Mouse (Mus musculus) forebrain, embryonic 14.5 days (tissue): ENCODE data around the gene Sept1. TPM values are rescaled to one million over a fixed set of nuclear protein-coding genes. Genes with fewer than 3 reads are reported as not detected.

Experiments
- ATAC-seq: fragments of 200-750 bp; cut with Nextera tagmentation; 2 replicates; pipeline ENCODE4 v1.8.0; 2017; ENCODE audit warnings: mild to moderate bottlenecking, moderate library complexity
- DNase-seq: peaks from one replicate; pipeline ENCODE4 v3.0.0-alpha.2; 2015; ENCODE audit warnings: low spot score
- H3K27ac ChIP-seq: fragments of 300-500 bp; sonication (generic); 2 replicates; pipeline ENCODE4 v1.5.1; 2014; ENCODE audit warnings: low read depth, mild to moderate bottlenecking, control low read depth, low read length, moderate library complexity
- H3K27me3 ChIP-seq: fragments of 300-500 bp; sonication (generic); replicated peaks from 2 replicates; pipeline ENCODE4 v1.6.1; 2014; ENCODE audit warnings: low read length, control low read depth, mixed read lengths; ENCODE audit not compliant: control insufficient read depth, insufficient read depth
- H3K36me3 ChIP-seq: fragments of 300-500 bp; sonication (generic); 2 replicates; pipeline ENCODE4 v1.6.1; 2014; ENCODE audit warnings: low read length, control low read depth; ENCODE audit not compliant: control insufficient read depth, insufficient read depth
- H3K4me1 ChIP-seq: fragments of 300-500 bp; sonication (generic); 2 replicates; pipeline ENCODE4 v1.6.1; 2014; ENCODE audit warnings: antibody characterized with exemption, low read length, control low read depth; ENCODE audit not compliant: control insufficient read depth, insufficient read depth
- H3K4me2 ChIP-seq: fragments of 300-500 bp; sonication (generic); 2 replicates; pipeline ENCODE4 v1.6.1; 2014; ENCODE audit warnings: mild to moderate bottlenecking, control low read depth, low read length
- H3K4me3 ChIP-seq: fragments of 300-500 bp; sonication (generic); 2 replicates; pipeline ENCODE4 v1.5.1; 2014; ENCODE audit warnings: low read depth, low read length, control low read depth
- H3K9ac ChIP-seq: fragments of 300-500 bp; sonication (generic); 2 replicates; pipeline ENCODE4 v1.6.1; 2014; ENCODE audit warnings: mild to moderate bottlenecking, low read length, control low read depth, moderate library complexity
- H3K9me3 ChIP-seq: fragments of 300-500 bp; sonication (generic); replicated peaks from 2 replicates; pipeline ENCODE4 v1.6.1; 2016; ENCODE audit warnings: low read length, control low read depth, mixed read lengths; ENCODE audit not compliant: control insufficient read depth
- WGBS: fragments of 180-500 bp; shearing (Covaris S2); extraction: QIAGEN DNeasy Blood & Tissue Kit; methylation state at CpG from one replicate; pipeline ENCODE4 v1.1.7; 2014; 5-methylcytosine and 5-hydroxymethylcytosine counted together
- polyA plus RNA-seq: library from polyadenylated mRNA; unstranded; fragments of >200 nt; fragmentation: Nextera tagmentation; extraction: Ambion mirVana; gene quantifications from 2 replicates; pipeline ENCODE4 v1.2.1, GENCODE M21; 2014

Sept1 gene
- polyA plus RNA-seq, 1 experiment from 2014 or later = 11.3 TPM

DNA sequence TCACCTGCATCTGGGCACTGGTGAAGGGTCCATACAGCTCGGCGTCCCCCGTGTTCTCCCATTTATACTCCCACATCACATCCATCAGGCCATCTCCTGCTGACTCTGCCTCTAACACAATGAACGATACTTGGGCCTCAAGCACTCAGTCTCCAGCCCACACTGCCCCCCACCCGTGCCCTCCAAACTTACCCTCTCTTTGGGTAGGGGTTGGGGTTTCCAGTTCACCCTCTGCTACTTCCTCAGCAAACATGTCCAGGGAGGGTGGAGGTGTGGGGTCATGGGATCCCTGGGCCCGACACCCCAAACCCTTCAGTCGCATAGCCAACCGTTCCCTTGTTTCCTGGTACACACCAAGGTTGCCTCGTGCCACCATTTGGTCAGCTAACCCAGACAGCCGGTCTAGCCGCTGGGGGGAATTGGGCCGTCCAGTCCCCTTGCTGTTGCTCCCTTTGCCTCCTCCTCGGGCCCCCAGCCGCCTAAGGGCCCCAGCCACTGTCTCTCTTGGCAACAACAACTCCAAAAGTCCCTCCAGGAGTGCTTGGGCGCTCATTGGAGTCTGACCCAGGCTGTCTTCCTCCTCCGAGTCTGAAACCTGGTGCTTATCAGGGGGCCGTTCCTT, 38.8 kb downstream of the Sept1 start:
- H3K27ac ChIP-seq = no peak overlapping the region
- peak overlapping the region; percentile 92; the same call in 1 of the 2 replicates for H3K4me2 ChIP-seq
- 93% methylated on average over 17 of the region's 17 CpGs for WGBS
- H3K36me3 ChIP-seq = peaks cover 62% of the 10 kb centered on the region
- DNase-seq (no peak), ATAC-seq (no peak)
- H3K4me1 ChIP-seq = peaks cover 13% of the 10 kb centered on the region
- no peaks in the 10 kb centered on the region for H3K9me3 ChIP-seq
- no peaks in the 10 kb centered on the region for H3K27me3 ChIP-seq
- 0 out of 2 replicates have a peak overlapping the region, but pooled peaks have one; percentile 59 for H3K4me3 ChIP-seq
- no peak overlapping the region for H3K9ac ChIP-seq

DNA sequence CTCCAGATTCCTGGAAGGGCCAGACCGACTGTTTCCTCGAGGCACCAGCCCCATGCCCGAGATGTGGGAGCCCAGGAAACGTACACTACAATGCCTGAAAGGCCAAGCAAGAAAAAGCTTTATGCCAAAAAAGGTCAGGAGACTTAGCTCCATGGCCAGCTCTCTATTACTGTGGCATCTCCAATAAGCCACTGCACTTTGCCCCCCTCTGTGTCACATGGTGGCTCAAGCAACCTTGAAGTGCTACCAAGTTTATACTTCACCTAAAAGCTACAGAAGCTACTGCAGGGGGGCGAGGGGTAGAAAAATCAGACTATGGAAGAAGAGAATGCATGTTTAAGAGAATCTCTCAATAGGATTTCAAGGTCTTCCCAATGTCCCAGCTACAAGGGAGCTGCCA, 39.9 kb downstream of the Sept1 start:
- WGBS = 95% methylated on average over 5 of the region's 5 CpGs
- peaks cover 13% of the 10 kb centered on the region for H3K4me1 ChIP-seq
- ATAC-seq (no peak), DNase-seq (no peak)
- no peak overlapping the region for H3K27ac ChIP-seq
- H3K4me3 ChIP-seq = no peak overlapping the region
- no peak overlapping the region for H3K9ac ChIP-seq
- no peaks in the 10 kb centered on the region for H3K9me3 ChIP-seq
- peaks cover 51% of the 10 kb centered on the region for H3K36me3 ChIP-seq
- no peaks in the 10 kb centered on the region for H3K27me3 ChIP-seq
- H3K4me2 ChIP-seq = no peak overlapping the region

DNA sequence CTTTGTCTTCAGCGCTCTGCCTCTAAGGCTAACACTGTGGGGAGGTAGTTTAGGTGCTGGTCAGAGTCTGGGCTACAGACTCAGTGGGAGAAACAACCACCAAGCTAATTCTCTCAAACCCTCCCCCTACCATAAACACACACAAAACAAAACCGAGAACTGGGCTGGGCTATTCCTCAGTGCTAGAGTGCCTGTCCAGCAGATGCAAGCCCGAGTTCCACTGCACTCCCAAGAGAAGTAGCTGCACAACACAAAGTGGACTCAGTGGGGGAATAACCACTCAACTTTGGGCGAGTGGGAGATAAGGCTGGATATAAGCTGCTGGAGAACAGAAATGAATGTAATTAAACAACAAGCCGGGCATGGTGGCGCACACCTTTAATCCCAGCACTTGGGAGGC, 42.3 kb downstream of the Sept1 start:
- ATAC-seq (no peak), DNase-seq (no peak)
- WGBS = 88% methylated on average over 6 of the region's 6 CpGs

DNA sequence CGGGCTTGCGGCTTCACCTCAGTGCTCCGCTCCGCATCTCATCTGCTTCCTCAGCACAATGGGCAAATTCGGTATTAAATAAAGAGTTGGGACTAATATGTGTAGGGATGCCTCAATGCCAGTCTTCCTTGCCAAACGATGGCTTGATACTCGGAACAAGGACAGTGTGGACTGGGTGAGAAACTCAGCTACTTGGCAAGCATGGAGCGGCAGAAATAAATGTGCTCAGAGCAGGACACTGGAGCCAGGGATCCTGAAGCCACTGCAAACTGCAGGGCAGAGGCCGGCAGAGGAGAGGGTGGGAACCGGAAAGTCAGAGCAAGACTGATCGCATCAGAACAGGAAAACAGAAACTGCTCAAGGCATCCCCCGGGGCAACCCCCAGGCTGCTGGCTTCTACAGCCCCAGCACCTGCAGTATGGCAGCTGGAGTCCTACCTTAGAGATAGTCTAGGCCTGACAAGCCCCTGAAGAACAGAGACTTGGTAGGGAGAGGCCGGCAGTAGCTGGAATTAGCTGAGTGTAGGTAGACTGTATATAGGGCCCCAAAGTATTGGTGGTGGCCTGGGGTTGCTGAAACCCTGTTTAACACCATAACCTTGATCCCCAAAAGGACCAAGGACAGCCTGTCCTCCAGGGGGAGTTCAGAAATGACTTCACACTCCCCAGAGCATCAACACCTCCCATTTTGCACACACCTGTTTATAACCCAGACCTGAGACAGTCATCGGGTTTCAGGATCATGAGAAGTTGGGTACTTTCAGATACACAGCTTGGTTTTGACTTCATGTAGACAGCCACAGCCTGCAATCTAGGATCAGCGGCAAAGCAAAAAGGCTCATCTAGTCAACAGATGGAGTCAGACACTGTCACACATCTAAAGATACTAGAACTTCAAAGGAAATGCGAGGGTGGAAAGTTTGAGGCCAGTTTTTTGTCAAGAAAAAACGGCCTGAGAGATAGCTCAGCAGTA, 44.3 kb downstream of the Sept1 start:
- H3K27ac ChIP-seq = no peak overlapping the region
- peaks cover 30% of the 10 kb centered on the region for H3K36me3 ChIP-seq
- 86% methylated on average over 17 of the region's 17 CpGs for WGBS
- H3K4me3 ChIP-seq = no peak overlapping the region
- no peaks in the 10 kb centered on the region for H3K4me1 ChIP-seq
- H3K27me3 ChIP-seq = no peaks in the 10 kb centered on the region
- H3K9me3 ChIP-seq = no peaks in the 10 kb centered on the region
- ATAC-seq (no peak), DNase-seq (no peak)
- H3K4me2 ChIP-seq = no peak overlapping the region
- H3K9ac ChIP-seq = no peak overlapping the region

More for the DNA sequence above, 42.3 kb downstream of the Sept1 start:
- H3K36me3 ChIP-seq = peaks cover 41% of the 10 kb centered on the region
- peaks cover 7% of the 10 kb centered on the region for H3K4me1 ChIP-seq
- H3K4me3 ChIP-seq = no peak overlapping the region
- H3K9ac ChIP-seq = no peak overlapping the region
- H3K27ac ChIP-seq = no peak overlapping the region
- no peaks in the 10 kb centered on the region for H3K27me3 ChIP-seq
- H3K4me2 ChIP-seq = no peak overlapping the region
- H3K9me3 ChIP-seq = no peaks in the 10 kb centered on the region

DNA sequence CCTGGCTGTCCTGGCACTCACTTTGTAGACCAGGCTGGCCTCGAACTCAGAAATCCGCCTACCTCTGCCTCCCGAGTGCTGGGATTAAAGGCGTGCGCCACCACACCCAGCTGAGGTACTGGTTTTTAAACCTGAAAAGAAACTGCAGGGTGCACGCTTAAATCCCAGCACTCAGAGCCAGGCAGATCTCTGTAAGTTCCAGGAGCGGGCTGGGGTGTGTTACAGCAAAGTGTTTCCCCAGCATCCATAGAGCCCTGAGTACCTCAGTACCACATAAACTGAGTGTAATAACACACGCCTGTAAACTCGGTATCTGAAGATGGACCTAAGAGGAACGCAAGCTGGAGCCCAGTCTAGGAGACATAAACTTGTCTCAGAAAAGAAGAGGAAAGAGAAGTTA, 45.6 kb downstream of the Sept1 start:
- Histone ChIP-seq H3K4me3 (no peak overlapping the region), H3K27me3 (no peaks in the 10 kb centered on the region), H3K9me3 (no peaks in the 10 kb centered on the region), H3K36me3 (peaks cover 18% of the 10 kb centered on the region), H3K4me2 (no peak overlapping the region), H3K27ac (no peak overlapping the region), H3K4me1 (no peaks in the 10 kb centered on the region), H3K9ac (no peak overlapping the region)
- no peak for ATAC-seq
- WGBS = 69% methylated on average over 10 of the region's 10 CpGs
- DNase-seq = no peak

DNA sequence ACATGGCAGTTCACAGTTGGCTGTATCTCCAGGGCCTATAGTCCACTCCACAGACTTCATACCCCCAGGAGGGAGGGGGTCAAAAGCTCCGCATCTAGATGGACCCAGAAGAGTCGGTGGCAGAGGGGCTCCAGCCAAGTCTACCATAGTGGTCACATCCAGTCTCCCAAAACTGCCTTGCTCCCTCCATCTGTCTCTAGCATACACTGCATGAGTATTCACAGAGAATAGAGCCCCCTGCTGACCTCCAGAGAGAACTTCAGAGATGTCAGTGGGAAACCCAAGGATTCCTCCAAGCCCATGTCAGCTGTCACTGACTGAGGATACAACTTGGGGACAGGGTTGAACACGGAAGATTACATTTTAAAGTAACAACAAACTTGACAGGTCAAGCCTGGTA, 47.3 kb downstream of the Sept1 start:
- Histone ChIP-seq H3K4me1 (no peaks in the 10 kb centered on the region), H3K27me3 (no peaks in the 10 kb centered on the region), H3K27ac (no peak overlapping the region), H3K36me3 (0 out of 2 replicates have a peak, but pooled peaks cover 3% of the 10 kb centered on the region), H3K9me3 (no peaks in the 10 kb centered on the region), H3K9ac (no peak overlapping the region), H3K4me3 (no peak overlapping the region), H3K4me2 (no peak overlapping the region)
- 80% methylated on average over 3 of the region's 3 CpGs for WGBS
- ATAC-seq = no peak
- peak; percentile 28 for DNase-seq

DNA sequence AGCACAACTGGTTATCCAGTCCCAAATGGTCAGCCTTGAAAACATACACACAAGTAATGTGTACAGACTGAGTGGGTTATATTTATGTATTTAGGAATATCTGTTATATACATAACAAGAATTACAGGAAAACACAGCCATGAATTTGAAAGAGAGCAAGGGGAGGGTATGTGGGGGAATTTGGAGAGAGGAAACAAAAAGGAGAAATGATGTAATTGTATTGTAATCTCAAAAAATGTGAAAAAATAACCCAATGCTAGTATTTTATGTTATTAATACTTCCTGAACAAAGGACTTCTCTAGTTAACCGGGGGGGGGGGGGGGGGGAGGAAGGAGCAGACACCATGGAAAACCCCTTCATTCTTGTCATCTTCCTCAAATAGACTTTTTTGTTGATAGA, 48.2 kb downstream of the Sept1 start:
- 55% methylated on average over 1 of the region's 1 CpGs for WGBS
- no peak overlapping the region for H3K4me3 ChIP-seq
- no peaks in the 10 kb centered on the region for H3K4me1 ChIP-seq
- no peaks in the 10 kb centered on the region for H3K36me3 ChIP-seq
- H3K9ac ChIP-seq = no peak overlapping the region
- ATAC-seq (no peak), DNase-seq (no peak)
- H3K9me3 ChIP-seq = no peaks in the 10 kb centered on the region
- no peaks in the 10 kb centered on the region for H3K27me3 ChIP-seq
- H3K4me2 ChIP-seq = no peak overlapping the region
- no peak overlapping the region for H3K27ac ChIP-seq

DNA sequence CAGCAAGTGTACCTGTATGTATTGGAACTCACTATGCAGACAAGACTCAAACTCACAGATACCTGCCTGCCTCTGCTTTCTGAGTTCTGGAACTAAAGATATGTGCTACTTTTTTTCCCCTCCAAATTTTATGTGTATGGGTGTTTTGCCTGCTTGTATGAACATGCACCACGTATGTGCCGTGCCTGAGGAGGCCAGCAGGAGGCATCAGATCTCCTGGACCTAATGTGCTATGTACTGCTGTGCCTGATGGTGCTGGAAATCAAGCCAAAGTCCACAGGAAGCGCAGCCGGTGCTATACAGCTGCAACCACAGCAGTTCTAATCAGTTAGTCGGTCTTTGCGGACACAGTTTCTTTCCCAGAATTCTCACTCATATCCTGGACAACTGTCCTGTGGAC, 49.1 kb downstream of the Sept1 start:
- ATAC-seq = no peak

DNA sequence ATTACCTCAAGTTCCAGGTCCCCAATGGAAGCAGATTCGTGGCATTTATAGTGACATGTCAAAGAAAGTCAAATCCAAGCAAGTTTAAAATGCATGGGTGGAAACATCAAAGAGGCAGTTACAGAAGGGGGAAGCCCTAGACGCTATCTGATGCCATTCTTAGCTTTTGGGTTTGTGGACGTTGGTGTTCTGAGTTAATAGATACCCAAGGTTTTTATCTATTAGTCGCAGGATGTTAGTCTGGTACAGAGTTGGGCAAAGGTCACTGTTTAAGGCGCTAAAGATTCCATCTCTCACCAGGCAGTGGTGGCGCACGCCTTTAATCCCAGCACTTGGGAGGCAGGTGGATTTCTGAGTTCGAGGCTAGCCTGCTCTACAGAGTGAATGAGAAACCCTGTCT, 49.6 kb downstream of the Sept1 start:
- Histone ChIP-seq H3K4me2 (no peak overlapping the region), H3K27me3 (no peaks in the 10 kb centered on the region), H3K4me1 (no peaks in the 10 kb centered on the region), H3K9me3 (no peaks in the 10 kb centered on the region), H3K36me3 (no peaks in the 10 kb centered on the region), H3K9ac (no peak overlapping the region), H3K4me3 (no peak overlapping the region), H3K27ac (no peak overlapping the region)
- 79% methylated on average over 8 of the region's 8 CpGs for WGBS
- no peak for ATAC-seq
- no peak for DNase-seq

More for the DNA sequence above, 49.1 kb downstream of the Sept1 start:
- Histone ChIP-seq H3K9ac (no peak overlapping the region), H3K27me3 (no peaks in the 10 kb centered on the region), H3K36me3 (no peaks in the 10 kb centered on the region), H3K4me1 (no peaks in the 10 kb centered on the region), H3K4me3 (no peak overlapping the region), H3K27ac (no peak overlapping the region), H3K4me2 (no peak overlapping the region), H3K9me3 (no peaks in the 10 kb centered on the region)
- 77% methylated on average over 6 of the region's 6 CpGs for WGBS
- DNase-seq = no peak
